Mouse (Mus musculus) embryo, embryonic 9.5 days (tissue): ENCODE results near the gene Cldn11.

ENCODE experiments used
- DNase-seq: peaks from one replicate; pipeline ENCODE4 v3.0.0-alpha.2; 2017; ENCODE audit errors: extremely low spot score

Gene Cldn11

GRCm38 (mm10) chr3:31160046-31160445 lies 10.3 kb downstream of the Cldn11 start:
- no peak for DNase-seq

GRCm38 (mm10) chr3:31161336-31161735 lies 11.6 kb downstream of the Cldn11 start:
- DNase-seq = no peak

- DNase-seq = no peak
Measured at GRCm38 (mm10) chr3:31162860-31163259, 13.1 kb downstream of the Cldn11 start.

- no peak for DNase-seq
Measured at GRCm38 (mm10) chr3:31165803-31166202, 16.1 kb downstream of the Cldn11 start.

GRCm38 (mm10) chr3:31166365-31166871 lies 16.7 kb downstream of the Cldn11 start:
- no peak for DNase-seq

GRCm38 (mm10) chr3:31190342-31190741 lies 40.6 kb downstream of the Cldn11 start:
- DNase-seq = no peak

GRCm38 (mm10) chr3:31191402-31191801 lies 41.7 kb downstream of the Cldn11 start:
- DNase-seq = peak; percentile 19

- DNase-seq = no peak
Measured at GRCm38 (mm10) chr3:31199162-31199877, 49.6 kb downstream of the Cldn11 start.

- no peak for DNase-seq
Measured at GRCm38 (mm10) chr3:31203947-31204346, 54.2 kb downstream of the Cldn11 start.

- no peak for DNase-seq
Measured at GRCm38 (mm10) chr3:31205167-31205566, 55.4 kb downstream of the Cldn11 start.

GRCm38 (mm10) chr3:31208046-31208445 lies 58.3 kb downstream of the Cldn11 start:
- DNase-seq = no peak

GRCm38 (mm10) chr3:31208458-31208994 lies 58.8 kb downstream of the Cldn11 start:
- DNase-seq = peak; percentile 59

GRCm38 (mm10) chr3:31209001-31209400 lies 59.3 kb downstream of the Cldn11 start:
- DNase-seq = peak; percentile 57

- peak; percentile 45 for DNase-seq
Measured at GRCm38 (mm10) chr3:31212205-31213038, 62.7 kb downstream of the Cldn11 start.

- no peak for DNase-seq
Measured at GRCm38 (mm10) chr3:31213802-31214201, 64.1 kb downstream of the Cldn11 start.
